Mouse (Mus musculus): Measurements from ENCODE around the gene Sik1. TPM values are rescaled to one million over a fixed set of nuclear protein-coding genes. Genes with fewer than 3 reads are reported as not detected.

Sik1 gene
- 15.2 and 16.7 TPM in 2 replicates for polyA plus RNA-seq (2016; fragmentation: Nextera tagmentation; extraction: Ambion mirVana)

DNA sequence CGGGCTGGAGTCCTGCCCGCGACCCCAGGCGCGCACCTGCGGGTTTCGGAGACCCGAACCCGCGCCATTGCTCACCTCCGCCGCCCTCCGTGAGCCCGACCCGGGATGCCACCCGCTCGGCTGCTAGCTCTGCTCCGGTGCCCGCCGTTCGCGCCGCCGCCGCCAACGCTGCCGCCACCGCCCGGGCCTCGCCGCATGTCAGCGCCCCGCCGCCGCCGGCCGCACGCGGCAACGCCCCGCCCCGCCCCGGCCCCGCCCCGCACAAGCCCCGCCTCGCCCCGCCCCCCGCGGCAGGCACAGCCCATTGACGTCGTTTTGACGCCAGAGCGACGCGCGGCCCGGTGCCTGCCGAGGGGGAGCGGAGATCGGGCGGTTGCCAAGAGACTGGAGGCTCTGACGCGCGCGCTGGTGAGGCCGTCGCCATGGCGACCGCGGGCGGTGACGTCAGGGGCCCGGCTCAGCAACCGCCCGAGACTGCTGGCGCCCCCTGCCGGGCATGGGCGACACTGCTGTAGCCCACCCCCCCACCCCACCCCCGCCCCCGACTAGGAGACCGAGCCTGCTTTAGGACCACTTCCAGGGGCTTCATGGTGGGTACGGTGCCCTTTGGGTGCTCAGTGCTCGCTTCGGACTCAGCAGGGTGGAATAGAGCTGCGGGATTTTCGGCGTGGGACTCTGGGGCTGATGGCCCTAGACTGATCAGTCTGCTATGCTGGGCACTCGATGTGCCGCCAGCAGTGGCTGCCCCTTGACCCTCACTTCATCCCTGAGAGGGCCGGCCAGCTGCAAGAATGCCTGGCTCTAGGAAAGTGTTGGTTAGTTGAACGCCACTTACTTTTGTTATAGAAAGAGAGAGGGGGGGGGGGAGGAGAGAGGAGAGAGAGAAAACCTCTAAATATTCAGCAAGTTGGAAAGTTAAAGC is at the start of gene Sik1:
Gene Sik1, minus strand, starts transcription at position 208 of the 922 bp plus-strand sequence.
- Histone ChIP-seq H3K4me2 (peak within 1 kb of the TSS; percentile 84), H3K27ac (peak within 1 kb of the TSS; percentile 71), H3K4me3 (replicated peaks) (peak within 1 kb of the TSS; percentile 92), H3K9ac (peak within 1 kb of the TSS; percentile 92), H3K27me3 (no peaks in the 10 kb centered on the region), H3K36me3 (replicated peaks) (peaks cover 3% of the 10 kb centered on the region), H3K9me3 (no peaks in the 10 kb centered on the region), H3K4me1 (peaks cover 40% of the 10 kb centered on the region)
- ATAC-seq (ENCODE audit: low FRiP score) = peak; percentile 95
- WGBS = 1% methylated on average over 76 of the region's 92 CpGs

DNA sequence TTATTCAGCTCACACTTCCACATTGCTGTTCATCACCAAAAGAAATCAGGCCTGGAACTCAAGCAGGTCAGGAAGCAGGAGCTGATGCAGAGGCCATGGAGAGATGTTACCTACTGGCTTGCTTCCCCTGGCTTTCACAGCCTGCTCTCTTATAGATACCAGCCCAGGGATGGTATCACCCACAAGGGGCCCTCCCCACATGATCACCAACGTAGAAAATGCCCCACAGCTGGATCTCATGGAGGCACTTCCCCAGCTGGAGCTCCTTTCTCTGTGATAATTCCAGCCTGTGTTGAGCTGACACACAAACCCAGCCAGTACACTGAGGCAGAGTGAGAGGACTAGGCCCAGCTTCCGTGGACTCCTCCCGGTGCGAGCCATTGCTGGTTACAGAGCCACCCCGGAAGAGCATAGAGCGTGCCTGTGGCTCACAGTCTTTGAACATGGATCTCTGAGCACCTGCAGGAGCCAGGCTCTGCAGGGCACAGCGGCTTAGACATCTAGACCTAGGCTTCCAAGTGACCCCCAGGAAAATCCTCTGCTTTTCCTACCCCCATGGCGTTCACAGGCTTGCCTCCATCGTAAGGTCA is 49.7 kb upstream of the Sik1 start:
- Histone ChIP-seq H3K9ac (no peak overlapping the region), H3K36me3 (replicated peaks) (no peaks in the 10 kb centered on the region), H3K4me1 (no peaks in the 10 kb centered on the region), H3K4me2 (no peak overlapping the region), H3K27ac (no peak overlapping the region), H3K9me3 (no peaks in the 10 kb centered on the region), H3K4me3 (replicated peaks) (no peak overlapping the region), H3K27me3 (no peaks in the 10 kb centered on the region)
- no peak for ATAC-seq (ENCODE audit: low FRiP score)
- WGBS = 84% methylated on average over 9 of the region's 9 CpGs

DNA sequence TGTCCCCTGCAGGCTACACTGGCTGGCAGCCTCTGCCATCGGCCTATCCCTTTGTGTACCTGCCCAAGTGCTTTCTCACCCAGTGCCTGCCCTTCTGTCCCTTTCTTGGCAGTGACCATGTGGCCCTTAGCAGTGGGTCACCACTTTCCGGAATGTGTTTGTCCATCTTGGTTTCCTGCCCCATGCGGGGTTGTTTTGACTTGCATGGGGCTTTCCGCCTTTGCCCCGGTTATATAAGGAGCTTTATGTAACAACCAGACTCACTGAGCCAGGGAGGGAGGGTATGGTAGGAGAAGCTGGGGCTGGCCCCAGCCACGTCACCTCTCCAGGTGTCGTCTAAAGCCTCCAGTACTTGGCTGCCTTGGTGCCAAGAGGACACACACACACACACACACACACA is 48.4 kb upstream of the Sik1 start:
- 82% methylated on average over 7 of the region's 7 CpGs for WGBS

DNA sequence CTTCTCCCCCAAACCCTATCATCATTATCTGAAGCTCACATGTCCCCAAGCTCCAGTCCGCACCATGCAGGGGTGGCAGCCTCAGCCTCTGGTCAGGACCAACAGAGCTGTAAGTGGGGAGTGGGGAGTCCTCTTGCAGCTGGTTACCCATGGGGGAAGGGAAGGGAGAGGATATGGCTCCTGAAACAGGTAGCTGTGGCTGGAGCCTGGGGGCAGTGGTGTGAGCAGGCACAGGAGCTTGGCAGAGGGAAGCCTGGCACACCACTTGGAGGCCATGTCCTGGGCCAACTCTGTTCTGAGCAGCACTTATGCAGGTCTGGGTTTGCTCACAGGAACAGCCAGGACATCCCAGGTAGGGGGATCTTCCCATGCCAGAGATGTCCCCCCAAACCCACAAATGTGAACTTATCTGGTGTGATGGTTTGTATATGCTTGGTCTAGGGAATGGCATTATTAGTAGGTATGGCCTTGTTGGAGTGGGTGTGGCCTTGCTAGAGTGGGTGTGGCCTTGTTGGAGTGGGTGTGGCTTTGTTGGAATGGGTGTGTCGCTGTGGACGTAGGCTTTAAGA is 47.1 kb upstream of the Sik1 start:
- no peak overlapping the region for H3K4me2 ChIP-seq
- 70% methylated on average over 3 of the region's 3 CpGs for WGBS
- H3K9me3 ChIP-seq = no peaks in the 10 kb centered on the region
- H3K4me1 ChIP-seq = no peaks in the 10 kb centered on the region
- no peak for ATAC-seq (ENCODE audit: low FRiP score)
- H3K27ac ChIP-seq = no peak overlapping the region
- H3K27me3 ChIP-seq = no peaks in the 10 kb centered on the region
- H3K9ac ChIP-seq = no peak overlapping the region
- H3K36me3 ChIP-seq (replicated peaks) = no peaks in the 10 kb centered on the region
- no peak overlapping the region for H3K4me3 ChIP-seq (replicated peaks)

More for the DNA sequence above, 48.4 kb upstream of the Sik1 start:
- Histone ChIP-seq H3K36me3 (replicated peaks) (no peaks in the 10 kb centered on the region), H3K4me2 (no peak overlapping the region), H3K9me3 (no peaks in the 10 kb centered on the region), H3K9ac (no peak overlapping the region), H3K4me3 (replicated peaks) (no peak overlapping the region), H3K4me1 (no peaks in the 10 kb centered on the region), H3K27ac (no peak overlapping the region), H3K27me3 (no peaks in the 10 kb centered on the region)
- ATAC-seq (ENCODE audit: low FRiP score) = no peak

DNA sequence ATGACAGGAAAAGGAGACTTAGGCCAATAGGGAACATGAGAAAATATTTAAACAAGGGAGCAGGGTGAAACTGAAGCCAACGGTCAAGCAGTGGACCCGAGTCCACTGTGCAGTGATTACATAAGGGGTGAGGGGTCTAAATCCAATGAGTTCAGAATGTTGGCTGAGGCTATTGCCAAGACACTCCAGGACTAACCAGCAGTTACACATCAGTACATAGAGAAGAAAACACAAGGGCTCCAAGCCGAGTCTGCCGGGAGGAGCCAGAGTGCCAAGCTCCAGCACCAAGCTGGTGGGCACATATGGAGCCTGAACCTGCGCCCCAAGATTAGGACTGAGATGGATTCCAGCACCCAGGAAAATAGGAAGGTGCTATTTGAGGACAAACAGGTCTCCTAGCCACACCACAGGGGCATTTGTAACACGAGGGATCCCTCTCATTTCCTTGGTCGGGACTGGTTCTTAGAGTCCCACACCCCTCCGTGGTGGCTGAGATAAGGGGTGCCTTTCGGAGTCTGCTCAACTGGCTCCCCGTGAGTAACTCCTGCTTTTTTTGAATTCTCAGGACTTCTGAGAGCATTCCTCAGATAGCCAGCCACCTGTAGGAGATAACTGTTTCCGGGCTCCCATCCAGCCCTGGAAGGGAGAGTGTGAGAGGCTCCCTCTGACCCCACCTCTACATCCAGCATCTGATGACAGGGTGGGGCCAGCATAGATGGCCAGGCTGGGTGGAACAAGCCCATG is 46.0 kb upstream of the Sik1 start:
- no peaks in the 10 kb centered on the region for H3K4me1 ChIP-seq
- no peak for ATAC-seq (ENCODE audit: low FRiP score)
- H3K4me2 ChIP-seq = no peak overlapping the region
- no peaks in the 10 kb centered on the region for H3K27me3 ChIP-seq
- H3K9me3 ChIP-seq = no peaks in the 10 kb centered on the region
- H3K36me3 ChIP-seq (replicated peaks) = no peaks in the 10 kb centered on the region
- H3K9ac ChIP-seq = no peak overlapping the region
- 78% methylated on average over 11 of the region's 11 CpGs for WGBS
- H3K27ac ChIP-seq = no peak overlapping the region
- H3K4me3 ChIP-seq (replicated peaks) = no peak overlapping the region

DNA sequence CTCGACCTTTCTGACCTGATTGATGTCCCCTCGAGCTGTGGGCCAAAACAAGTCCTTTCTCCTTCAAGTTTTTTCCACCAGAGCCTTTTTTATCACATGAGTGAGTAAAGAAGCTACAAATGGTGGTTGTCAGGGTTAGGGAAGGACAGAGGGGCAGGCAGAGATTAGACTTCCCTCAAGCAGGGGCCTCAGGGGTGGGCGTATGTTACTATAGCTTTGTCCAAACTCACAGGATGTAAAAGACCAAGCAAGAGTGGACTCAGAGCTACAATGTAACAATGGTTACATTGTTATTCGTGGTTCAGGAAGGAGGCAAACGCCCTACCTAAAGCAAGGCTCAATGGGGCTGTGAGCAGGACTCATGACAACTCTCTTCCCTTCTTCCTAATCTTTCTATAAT is 43.3 kb upstream of the Sik1 start:
- 58% methylated on average over 5 of the region's 5 CpGs for whole genome bisulfite sequencing
- Histone ChIP-seq H3K9me3 (no peaks in the 10 kb centered on the region), H3K36me3 (replicated peaks) (no peaks in the 10 kb centered on the region), H3K27me3 (no peaks in the 10 kb centered on the region), H3K4me2 (no peak overlapping the region), H3K4me3 (replicated peaks) (no peak overlapping the region), H3K27ac (no peak overlapping the region), H3K4me1 (no peaks in the 10 kb centered on the region), H3K9ac (no peak overlapping the region)
- no peak for ATAC-seq (ENCODE audit: low FRiP score)

DNA sequence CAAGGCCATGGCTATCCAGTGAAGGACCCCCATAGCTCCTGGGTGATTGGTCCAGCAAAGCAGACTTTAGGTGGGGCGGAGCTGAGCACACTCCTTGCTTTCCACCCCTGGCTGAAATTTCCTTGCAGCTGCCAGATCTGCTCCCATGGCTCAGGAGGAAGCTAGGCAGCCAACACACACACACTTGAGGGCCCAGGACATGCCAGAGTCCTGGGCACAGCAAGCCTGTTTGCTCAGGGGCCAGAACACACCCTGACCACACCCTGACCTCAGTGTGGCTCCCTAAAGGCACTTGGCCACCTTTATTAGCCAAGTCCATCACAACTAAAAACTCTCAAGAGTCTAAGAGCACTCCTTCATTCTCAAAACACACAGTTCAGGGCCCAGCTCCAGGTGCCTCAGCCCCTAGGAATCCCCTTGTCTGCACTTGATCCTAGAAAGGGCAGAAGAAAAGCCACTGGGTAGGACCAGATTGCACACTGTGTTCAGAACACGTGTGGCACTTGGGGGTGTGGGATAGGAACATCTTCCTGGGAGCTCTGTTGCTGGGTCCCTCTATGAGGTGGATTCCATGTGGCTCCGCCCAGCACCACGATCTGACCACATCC is 41.7 kb upstream of the Sik1 start:
- no peak overlapping the region for H3K27ac ChIP-seq
- H3K4me2 ChIP-seq = no peak overlapping the region
- H3K27me3 ChIP-seq = no peaks in the 10 kb centered on the region
- no peaks in the 10 kb centered on the region for H3K36me3 ChIP-seq (replicated peaks)
- 82% methylated on average over 4 of the region's 4 CpGs for WGBS
- peaks cover 6% of the 10 kb centered on the region for H3K4me1 ChIP-seq
- ATAC-seq (ENCODE audit: low FRiP score) = no peak
- H3K4me3 ChIP-seq (replicated peaks) = no peak overlapping the region
- H3K9ac ChIP-seq = no peak overlapping the region
- no peaks in the 10 kb centered on the region for H3K9me3 ChIP-seq

DNA sequence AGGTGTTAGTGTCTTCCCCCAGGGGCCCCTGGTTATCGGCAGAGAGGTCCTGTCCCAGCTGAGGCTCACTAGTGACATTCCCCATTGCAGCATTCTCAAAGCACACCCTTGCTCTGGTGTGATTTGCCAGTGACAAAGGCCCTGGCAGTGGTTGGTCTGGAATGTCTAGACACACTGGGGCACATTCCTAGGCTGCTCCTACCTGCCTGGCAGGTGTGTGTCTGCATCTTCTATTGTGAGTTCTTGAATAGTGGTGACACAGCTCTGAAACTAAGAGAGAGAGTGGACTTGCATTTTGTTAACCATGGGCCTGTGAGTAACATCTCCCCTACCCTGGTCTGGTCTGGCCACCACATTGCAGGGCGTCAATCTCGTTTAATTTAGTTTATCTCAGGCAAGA is 41.1 kb upstream of the Sik1 start:
- WGBS = 75% methylated on average over 3 of the region's 3 CpGs
- ATAC-seq (ENCODE audit: low FRiP score) = no peak
- H3K27ac ChIP-seq = no peak overlapping the region
- no peak overlapping the region for H3K4me3 ChIP-seq (replicated peaks)
- no peaks in the 10 kb centered on the region for H3K27me3 ChIP-seq
- peaks cover 6% of the 10 kb centered on the region for H3K4me1 ChIP-seq
- no peak overlapping the region for H3K4me2 ChIP-seq
- no peaks in the 10 kb centered on the region for H3K9me3 ChIP-seq
- no peak overlapping the region for H3K9ac ChIP-seq
- H3K36me3 ChIP-seq (replicated peaks) = no peaks in the 10 kb centered on the region

DNA sequence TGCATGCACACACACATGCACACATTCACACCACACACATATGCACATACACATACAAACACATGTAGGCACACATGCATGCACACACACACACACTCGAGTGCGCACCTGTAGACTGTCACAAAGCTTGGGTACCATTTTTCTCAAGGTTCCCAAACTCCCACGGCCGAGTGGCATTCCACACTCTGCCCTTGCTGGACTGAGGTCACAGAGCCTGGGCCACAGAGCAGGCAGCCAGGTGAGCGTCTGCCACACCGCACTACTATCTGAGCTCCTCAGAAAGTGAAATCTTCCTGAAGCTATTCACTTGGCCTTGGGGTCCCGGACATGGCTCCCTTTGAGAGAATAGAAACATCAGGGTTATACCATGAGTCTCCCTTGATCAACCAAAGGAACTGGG is 40.7 kb upstream of the Sik1 start:
- no peak overlapping the region for H3K9ac ChIP-seq
- WGBS = 91% methylated on average over 7 of the region's 7 CpGs
- H3K4me3 ChIP-seq (replicated peaks) = no peak overlapping the region
- no peaks in the 10 kb centered on the region for H3K27me3 ChIP-seq
- no peak for ATAC-seq (ENCODE audit: low FRiP score)
- no peaks in the 10 kb centered on the region for H3K36me3 ChIP-seq (replicated peaks)
- H3K9me3 ChIP-seq = no peaks in the 10 kb centered on the region
- H3K4me2 ChIP-seq = no peak overlapping the region
- peaks cover 6% of the 10 kb centered on the region for H3K4me1 ChIP-seq
- no peak overlapping the region for H3K27ac ChIP-seq

DNA sequence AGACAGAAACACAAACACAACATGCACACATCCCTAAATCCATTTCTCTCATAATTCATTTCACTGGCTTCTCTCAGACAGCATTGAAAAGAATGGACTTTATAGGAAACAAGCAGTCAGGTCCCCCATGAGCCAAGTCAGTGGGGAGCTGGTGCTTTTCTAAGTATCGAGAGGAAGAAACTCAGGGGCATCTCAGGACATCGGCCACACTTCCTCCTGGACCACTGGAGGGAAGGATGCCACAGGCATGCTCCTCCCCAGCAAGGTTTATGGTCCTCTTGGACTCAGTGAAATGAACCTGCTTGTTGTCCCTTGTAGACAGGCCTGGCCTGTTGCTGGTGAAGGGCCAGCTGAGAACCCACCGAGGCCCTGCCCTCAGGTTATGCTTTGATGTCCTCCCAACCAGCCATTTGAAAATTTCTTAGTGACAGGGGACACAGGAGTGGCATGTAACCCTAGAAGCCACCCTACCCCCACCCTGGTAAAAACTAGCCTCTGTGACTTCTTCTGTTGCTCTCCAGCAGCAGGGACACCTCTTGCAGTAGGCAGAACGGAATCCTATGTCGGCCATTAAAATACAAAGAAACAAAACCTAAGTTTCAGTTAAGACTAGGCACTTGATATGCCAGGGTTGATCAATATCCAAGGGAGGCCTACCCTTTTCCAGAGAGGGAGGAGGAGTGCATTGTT is 37.9 kb upstream of the Sik1 start:
- H3K9me3 ChIP-seq = no peaks in the 10 kb centered on the region
- no peaks in the 10 kb centered on the region for H3K36me3 ChIP-seq (replicated peaks)
- no peak overlapping the region for H3K27ac ChIP-seq
- H3K4me3 ChIP-seq (replicated peaks) = no peak overlapping the region
- no peak overlapping the region for H3K9ac ChIP-seq
- no peak for ATAC-seq (ENCODE audit: low FRiP score)
- H3K4me2 ChIP-seq = no peak overlapping the region
- no peaks in the 10 kb centered on the region for H3K27me3 ChIP-seq
- WGBS = 91% methylated on average over 5 of the region's 5 CpGs
- peaks cover 6% of the 10 kb centered on the region for H3K4me1 ChIP-seq

DNA sequence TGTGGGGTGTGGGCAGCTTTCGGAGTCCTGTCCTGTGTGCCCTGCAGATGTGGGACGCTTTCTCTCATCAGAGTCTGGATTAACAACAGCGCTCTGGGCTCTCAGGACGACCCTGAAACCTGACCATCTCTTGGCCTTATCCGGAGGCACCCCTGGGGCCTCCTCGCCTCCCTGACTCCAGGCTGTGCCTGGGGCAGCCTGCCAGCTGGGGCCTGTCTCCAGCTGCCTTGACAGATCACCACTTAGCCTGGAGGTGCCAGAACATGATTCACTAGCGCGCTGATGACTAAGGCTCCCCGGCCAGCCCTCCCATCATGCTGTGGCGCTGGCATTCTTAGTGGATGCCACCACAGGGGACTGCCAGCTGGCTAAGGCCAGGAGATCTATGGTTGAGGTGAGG is 37.1 kb upstream of the Sik1 start:
- peaks cover 6% of the 10 kb centered on the region for H3K4me1 ChIP-seq
- H3K27ac ChIP-seq = no peak overlapping the region
- H3K4me2 ChIP-seq = no peak overlapping the region
- H3K9me3 ChIP-seq = no peaks in the 10 kb centered on the region
- H3K27me3 ChIP-seq = no peaks in the 10 kb centered on the region
- no peaks in the 10 kb centered on the region for H3K36me3 ChIP-seq (replicated peaks)
- ATAC-seq (ENCODE audit: low FRiP score) = no peak
- H3K4me3 ChIP-seq (replicated peaks) = no peak overlapping the region
- H3K9ac ChIP-seq = no peak overlapping the region
- 50% methylated on average over 10 of the region's 10 CpGs for WGBS

Measured in forebrain, embryonic 12.5 days (tissue).